Mouse (Mus musculus): ENCODE data around the gene Adamts7. TPM values are rescaled to one million over a fixed set of nuclear protein-coding genes. Genes with fewer than 3 reads are reported as not detected.
A peak's percentile ranks its signal among the peaks of the same experiment; 100 is the strongest.

Adamts7 gene
- polyA plus RNA-seq, 1 experiment from 2014 or later, result 3.2 TPM

GRCm38 (mm10) chr9:90250141-90250775, 87.4 kb downstream of the Adamts7 start:
- no peak overlapping the region for H3K4me3 ChIP-seq (ENCODE audit: low read depth, low read length)
- ATAC-seq (ENCODE audit: low FRiP score, low TSS enrichment), result no peak
- H3K27me3 ChIP-seq (ENCODE audit: control insufficient read depth, insufficient read depth, low read length), result no peaks in the 10 kb centered on the region
- DNase-seq (ENCODE audit: low spot score), result no peak
- no peak overlapping the region for H3K27ac ChIP-seq (replicated peaks)
- H3K36me3 ChIP-seq (ENCODE audit: control insufficient read depth, insufficient read depth, low read length), result peaks cover 16% of the 10 kb centered on the region
- H3K4me2 ChIP-seq (replicated peaks; ENCODE audit: low read depth), result no peak overlapping the region
- 77% methylated on average over 5 of the region's 5 CpGs for WGBS
- no peak overlapping the region for H3K9ac ChIP-seq (ENCODE audit: low read length)
- H3K4me1 ChIP-seq (replicated peaks; ENCODE audit: control insufficient read depth, insufficient read depth), result no peaks in the 10 kb centered on the region
- no peak for TF ChIP-seq CTCF (IDR thresholded peaks at IDR 0.05; ENCODE audit: low read depth)
- TF ChIP-seq EP300 (optimal IDR thresholded peaks at IDR 0.05), result no peak
- H3K9me3 ChIP-seq (ENCODE audit: control insufficient read depth, low read length), result no peaks in the 10 kb centered on the region

GRCm38 (mm10) chr9:90250964-90251750, 88.3 kb downstream of the Adamts7 start:
- Histone ChIP-seq H3K27ac (replicated peaks) (no peak overlapping the region), H3K27me3 (ENCODE audit: control insufficient read depth, insufficient read depth, low read length) (no peaks in the 10 kb centered on the region), H3K4me3 (ENCODE audit: low read depth, low read length) (no peak overlapping the region), H3K9ac (ENCODE audit: low read length) (no peak overlapping the region), H3K4me1 (replicated peaks; ENCODE audit: control insufficient read depth, insufficient read depth) (no peaks in the 10 kb centered on the region), H3K4me2 (replicated peaks; ENCODE audit: low read depth) (no peak overlapping the region), H3K9me3 (ENCODE audit: control insufficient read depth, low read length) (no peaks in the 10 kb centered on the region), H3K36me3 (ENCODE audit: control insufficient read depth, insufficient read depth, low read length) (peaks cover 14% of the 10 kb centered on the region)
- 65% methylated on average over 13 of the region's 13 CpGs for WGBS
- TF ChIP-seq EP300 (optimal IDR thresholded peaks at IDR 0.05) (no peak), CTCF (IDR thresholded peaks at IDR 0.05; ENCODE audit: low read depth) (no peak)
- DNase-seq (ENCODE audit: low spot score), result no peak
- ATAC-seq (ENCODE audit: low FRiP score, low TSS enrichment), result no peak

GRCm38 (mm10) chr9:90253181-90253580, 90.3 kb downstream of the Adamts7 start:
- no peak for TF ChIP-seq EP300 (optimal IDR thresholded peaks at IDR 0.05)
- no peak for TF ChIP-seq CTCF (IDR thresholded peaks at IDR 0.05; ENCODE audit: low read depth)
- Histone ChIP-seq H3K4me1 (replicated peaks; ENCODE audit: control insufficient read depth, insufficient read depth) (no peaks in the 10 kb centered on the region), H3K27ac (replicated peaks) (no peak overlapping the region), H3K9ac (ENCODE audit: low read length) (no peak overlapping the region), H3K4me2 (replicated peaks; ENCODE audit: low read depth) (no peak overlapping the region), H3K9me3 (ENCODE audit: control insufficient read depth, low read length) (no peaks in the 10 kb centered on the region), H3K36me3 (ENCODE audit: control insufficient read depth, insufficient read depth, low read length) (peaks cover 6% of the 10 kb centered on the region; the same call in 1 of the 2 replicates), H3K4me3 (ENCODE audit: low read depth, low read length) (no peak overlapping the region), H3K27me3 (ENCODE audit: control insufficient read depth, insufficient read depth, low read length) (no peaks in the 10 kb centered on the region)
- ATAC-seq (ENCODE audit: low FRiP score, low TSS enrichment) (no peak), DNase-seq (ENCODE audit: low spot score) (no peak)
- 84% methylated on average over 2 of the region's 2 CpGs for WGBS

GRCm38 (mm10) chr9:90255844-90256405, 93.1 kb downstream of the Adamts7 start:
- Histone ChIP-seq H3K9me3 (ENCODE audit: control insufficient read depth, low read length) (no peaks in the 10 kb centered on the region), H3K27me3 (ENCODE audit: control insufficient read depth, insufficient read depth, low read length) (no peaks in the 10 kb centered on the region), H3K9ac (ENCODE audit: low read length) (no peak overlapping the region), H3K4me2 (replicated peaks; ENCODE audit: low read depth) (no peak overlapping the region), H3K4me3 (ENCODE audit: low read depth, low read length) (no peak overlapping the region), H3K4me1 (replicated peaks; ENCODE audit: control insufficient read depth, insufficient read depth) (peaks cover 5% of the 10 kb centered on the region), H3K36me3 (ENCODE audit: control insufficient read depth, insufficient read depth, low read length) (no peaks in the 10 kb centered on the region; the same call in 1 of the 2 replicates), H3K27ac (replicated peaks) (peak overlapping the region; percentile 76)
- 28% methylated on average over 6 of the region's 6 CpGs for WGBS
- TF ChIP-seq EP300 (optimal IDR thresholded peaks at IDR 0.05) (peak; percentile 17), CTCF (IDR thresholded peaks at IDR 0.05; ENCODE audit: low read depth) (no peak)
- DNase-seq (ENCODE audit: low spot score) (no peak), ATAC-seq (ENCODE audit: low FRiP score, low TSS enrichment) (peak; percentile 63; the same call in 1 of the 2 replicates)

GRCm38 (mm10) chr9:90257220-90257619, 94.4 kb downstream of the Adamts7 start:
- DNase-seq (ENCODE audit: low spot score), result no peak
- WGBS, result 73% methylated on average over 7 of the region's 7 CpGs

More at GRCm38 (mm10) chr9:90257220-90257619, 94.4 kb downstream of the Adamts7 start:
- Histone ChIP-seq H3K4me2 (replicated peaks; ENCODE audit: low read depth) (no peak overlapping the region), H3K9me3 (ENCODE audit: control insufficient read depth, low read length) (no peaks in the 10 kb centered on the region), H3K36me3 (ENCODE audit: control insufficient read depth, insufficient read depth, low read length) (no peaks in the 10 kb centered on the region; the same call in 1 of the 2 replicates), H3K27me3 (ENCODE audit: control insufficient read depth, insufficient read depth, low read length) (no peaks in the 10 kb centered on the region), H3K9ac (ENCODE audit: low read length) (no peak overlapping the region), H3K4me1 (replicated peaks; ENCODE audit: control insufficient read depth, insufficient read depth) (peaks cover 8% of the 10 kb centered on the region), H3K4me3 (ENCODE audit: low read depth, low read length) (no peak overlapping the region), H3K27ac (replicated peaks) (no peak overlapping the region; the same call in 1 of the 2 replicates)
- ATAC-seq (ENCODE audit: low FRiP score, low TSS enrichment), result no peak
- no peak for TF ChIP-seq CTCF (IDR thresholded peaks at IDR 0.05; ENCODE audit: low read depth)

Other genes starting within 250 kb of the Adamts7 start
- gene Ctsh, start 108.9 kb upstream of the Adamts7 start, polyA plus RNA-seq (2015; fragmentation: Nextera tagmentation; extraction: Ambion mirVana), result 145 and 152 TPM in 2 replicates
- gene Morf4l1, start 48.3 kb upstream of the Adamts7 start, polyA plus RNA-seq (2015; fragmentation: Nextera tagmentation; extraction: Ambion mirVana), result 225 and 226 TPM in 2 replicates
- 6.6 and 7.7 TPM in 2 replicates for gene Tbc1d2b, start 107.7 kb downstream of the Adamts7 start, polyA plus RNA-seq (2015; fragmentation: Nextera tagmentation; extraction: Ambion mirVana)